Mouse (Mus musculus) urinary bladder, postnatal 10 days (tissue): ENCODE measurements around the gene Il33.

Source experiments
- DNase-seq: peaks from one replicate; pipeline ENCODE4 v3.0.0; 2022; ENCODE audit warnings: low spot score

Gene Il33

GRCm38 (mm10) chr19:30000406-30001365 lies 75.8 kb downstream of the Il33 start:
- DNase-seq = no peak

DNA sequence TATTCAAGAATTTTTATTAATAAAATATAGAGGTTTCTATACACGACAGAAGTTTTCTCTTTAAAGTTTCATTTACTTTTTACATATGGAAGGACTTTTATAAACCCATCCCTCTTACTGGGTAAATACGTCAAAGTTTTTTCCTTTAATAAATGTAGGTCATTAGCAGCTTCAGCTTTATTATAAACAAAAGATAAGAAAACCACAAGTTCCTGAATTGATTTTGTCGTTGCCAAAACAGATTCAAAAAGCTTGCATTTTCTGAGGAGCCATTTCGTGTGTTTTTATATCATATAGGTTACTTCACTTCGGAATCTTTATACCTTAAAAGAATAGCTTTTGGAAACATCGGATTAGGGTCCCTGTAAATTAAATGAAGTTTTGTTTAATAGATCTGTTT lies 76.6 kb downstream of the Il33 start:
- no peak for DNase-seq

DNA sequence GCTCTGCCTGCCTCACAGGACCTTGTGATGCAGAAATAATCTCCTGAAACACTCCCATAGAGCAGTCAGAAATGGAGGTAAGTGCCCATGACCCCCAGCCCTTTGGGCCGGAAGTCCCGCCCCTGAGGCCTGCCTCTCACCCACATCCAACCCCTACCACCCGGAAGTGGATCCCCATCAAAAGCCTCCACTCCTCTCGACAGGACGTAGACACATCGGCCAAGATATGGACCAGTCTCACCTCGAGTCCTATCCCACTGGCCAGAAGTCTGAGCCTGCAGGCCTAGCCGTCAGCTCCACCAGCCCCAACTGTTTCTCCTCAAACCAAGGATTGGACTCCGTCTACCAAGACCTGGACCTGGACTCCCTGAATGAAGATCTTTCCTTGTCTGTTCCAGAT lies 78.7 kb downstream of the Il33 start, which contains the start of gene Trpd52l3:
Gene Trpd52l3, plus strand, starts transcription at position 170 of the 400 bp plus-strand sequence.
- DNase-seq = no peak

- DNase-seq = no peak
Measured at GRCm38 (mm10) chr19:30006371-30006770, 81.5 kb downstream of the Il33 start.
